Mouse (Mus musculus): Measurements from ENCODE around the gene Trpm7. TPM values are rescaled to one million over a fixed set of nuclear protein-coding genes. Genes with fewer than 3 reads are reported as not detected.
"Not testable (repeated sequence)": the region's sequence is repeated elsewhere in the genome, so short reads cannot be mapped to it uniquely, and the experiment has no call there.

Gene Trpm7
- polyA plus RNA-seq, 1 experiment from 2014 or later = 53.3 TPM

- no peak for TF ChIP-seq CTCF (IDR thresholded peaks at IDR 0.05)
- H3K27me3 ChIP-seq = no peaks in the 10 kb centered on the region
- POLR2A ChIA-PET = no interaction called here
- CTCF ChIA-PET = no interaction called here
- DNase-seq (ENCODE audit: low read depth, low spot score) = no peak
- no peak for ATAC-seq
- in situ Hi-C loops (cut with MboI; ENCODE audit: low pct_unique_long_range_greater_than_20kb) = no loop called here
Measured at GRCm38 (mm10) chr2:126885871-126886270, 9.8 kb upstream of the Trpm7 start.

DNA sequence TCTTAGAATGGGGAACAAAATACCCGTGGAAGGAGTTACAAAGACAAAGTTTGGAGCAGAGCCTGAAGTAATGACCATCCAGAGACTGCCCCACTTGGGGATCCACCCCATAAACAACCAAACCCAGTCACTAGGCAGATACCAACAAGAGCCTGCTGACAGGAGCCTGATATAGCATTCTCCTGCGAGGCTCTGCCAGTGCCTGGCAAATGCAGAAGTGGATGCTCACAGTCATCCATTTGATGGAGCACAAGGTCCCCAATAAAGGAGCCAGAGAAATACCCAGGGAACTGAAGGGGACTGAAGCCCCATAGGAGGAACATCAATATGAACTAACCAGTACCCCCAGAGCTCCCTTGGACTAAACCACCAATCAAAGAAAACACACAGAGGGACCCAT is 6.7 kb upstream of the Trpm7 start:
- in situ Hi-C loops (cut with MboI; ENCODE audit: low pct_unique_long_range_greater_than_20kb); CTCF ChIA-PET; POLR2A ChIA-PET: not testable (repeated sequence)

DNA sequence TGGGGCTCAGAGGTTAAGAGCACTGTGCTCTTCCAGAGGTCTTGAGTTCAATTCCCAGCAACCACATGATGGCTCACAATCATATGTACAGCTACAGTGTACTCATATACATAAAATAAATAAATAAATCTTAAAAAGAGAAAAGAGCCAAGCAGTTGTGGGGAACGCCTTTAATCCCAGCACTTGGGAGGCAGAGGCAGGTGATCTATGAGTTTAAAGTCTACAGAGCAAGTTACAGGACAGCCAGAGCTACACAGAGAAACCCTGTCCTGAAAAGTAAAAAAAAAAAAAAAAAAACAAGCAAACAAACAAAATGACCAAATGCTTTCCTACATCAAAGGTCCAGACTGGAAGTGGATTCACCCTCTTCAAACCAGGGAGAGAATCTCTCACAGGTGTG is 2.0 kb upstream of the Trpm7 start:
- in situ Hi-C loops (cut with MboI; ENCODE audit: low pct_unique_long_range_greater_than_20kb) = no loop called here
- CTCF ChIA-PET = no interaction called here
- DNase-seq (ENCODE audit: low read depth, low spot score) = no peak
- POLR2A ChIA-PET = no interaction called here
- no peak for ATAC-seq
- no peak for TF ChIP-seq CTCF (IDR thresholded peaks at IDR 0.05)
- no peaks in the 10 kb centered on the region for H3K27me3 ChIP-seq

More for the DNA sequence above, 6.7 kb upstream of the Trpm7 start:
- not testable (repeated sequence) for ATAC-seq; DNase-seq (ENCODE audit: low read depth, low spot score); H3K27me3 ChIP-seq

- in situ Hi-C loops (cut with MboI; ENCODE audit: low pct_unique_long_range_greater_than_20kb) = no loop called here
- TF ChIP-seq CTCF (IDR thresholded peaks at IDR 0.05) = no peak
- peak; percentile 63 for ATAC-seq
- no peaks in the 10 kb centered on the region for H3K27me3 ChIP-seq
- ChIA-PET POLR2A (no interaction called here), CTCF (interaction anchor here (1.1 to 1.7 kb wide), 4 partner anchors 9 to 122 kb away, joined by 3 to 5 read pairs (median 4); no protein-coding TSS in a partner anchor)
- DNase-seq (ENCODE audit: low read depth, low spot score) = no peak
Measured at GRCm38 (mm10) chr2:126875516-126875835, 554 bp downstream of the Trpm7 start.

GRCm38 (mm10) chr2:126874809-126875515 is 1.1 kb downstream of the Trpm7 start:
- CTCF ChIA-PET = interaction anchor here (1.1 to 1.7 kb wide), 5 partner anchors 9 to 123 kb away, joined by 3 to 5 read pairs (median 4); no protein-coding TSS in a partner anchor
- no peak for ATAC-seq

GRCm38 (mm10) chr2:126866301-126866700 is 9.7 kb downstream of the Trpm7 start:
- DNase-seq (ENCODE audit: low read depth, low spot score) = no peak
- TF ChIP-seq CTCF (IDR thresholded peaks at IDR 0.05) = no peak
- H3K27me3 ChIP-seq = no peaks in the 10 kb centered on the region
- ChIA-PET POLR2A (no interaction called here), CTCF (interaction anchor here (1.2 kb wide), 1 partner anchor 9 kb away, joined by 3 read pairs; no protein-coding TSS in a partner anchor)
- no peak for ATAC-seq
- in situ Hi-C loops (cut with MboI; ENCODE audit: low pct_unique_long_range_greater_than_20kb) = no loop called here

More at GRCm38 (mm10) chr2:126874809-126875515, 1.1 kb downstream of the Trpm7 start:
- no peaks in the 10 kb centered on the region for H3K27me3 ChIP-seq
- peak; percentile 54 for TF ChIP-seq CTCF (IDR thresholded peaks at IDR 0.05)
- POLR2A ChIA-PET = interaction anchor here (0.8 to 1.1 kb wide), 3 partner anchors 22 to 129 kb away, joined by 3 to 4 read pairs (median 3); no protein-coding TSS in a partner anchor
- in situ Hi-C loops (cut with MboI; ENCODE audit: low pct_unique_long_range_greater_than_20kb) = no loop called here
- DNase-seq (ENCODE audit: low read depth, low spot score) = no peak

- CTCF ChIA-PET = interaction anchor here (1.2 kb wide), 1 partner anchor 9 kb away, joined by 3 read pairs; no protein-coding TSS in a partner anchor
- no peak for TF ChIP-seq CTCF (IDR thresholded peaks at IDR 0.05)
- DNase-seq (ENCODE audit: low read depth, low spot score) (no peak), ATAC-seq (no peak)
- no peaks in the 10 kb centered on the region for H3K27me3 ChIP-seq
- in situ Hi-C loops (cut with MboI; ENCODE audit: low pct_unique_long_range_greater_than_20kb) = no loop called here
- POLR2A ChIA-PET = no interaction called here
Measured at GRCm38 (mm10) chr2:126865501-126866199, 10.4 kb downstream of the Trpm7 start.

DNA sequence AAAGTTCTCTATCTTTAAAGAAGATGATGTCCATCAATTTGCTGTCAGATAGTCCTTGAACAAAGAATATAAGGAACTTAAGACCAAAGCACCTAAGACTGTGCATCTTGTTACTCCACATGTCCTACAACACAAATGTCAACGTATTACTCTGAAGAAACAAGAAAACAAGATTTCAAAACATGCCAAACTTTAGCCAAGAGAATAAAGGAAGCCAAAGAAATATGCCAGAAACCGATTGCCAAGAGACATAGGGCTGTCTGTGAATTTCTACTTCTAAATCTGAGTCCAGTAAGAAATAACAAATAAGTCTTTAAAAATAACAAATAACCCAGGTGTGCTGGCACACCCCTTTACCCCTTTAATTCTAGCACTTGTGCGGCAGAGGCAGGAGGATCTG is 11.0 kb downstream of the Trpm7 start:
- TF ChIP-seq CTCF (IDR thresholded peaks at IDR 0.05) = no peak
- no peaks in the 10 kb centered on the region for H3K27me3 ChIP-seq
- ATAC-seq (no peak), DNase-seq (ENCODE audit: low read depth, low spot score) (no peak)
- POLR2A ChIA-PET = no interaction called here
- in situ Hi-C loops (cut with MboI; ENCODE audit: low pct_unique_long_range_greater_than_20kb) = no loop called here
- CTCF ChIA-PET = no interaction called here

- ATAC-seq = no peak
- in situ Hi-C loops (cut with MboI; ENCODE audit: low pct_unique_long_range_greater_than_20kb) = loop anchor here (25.0 kb wide), 1 partner anchor 168 kb away; the partner anchor contains the start of gene Ap4e1
- ChIA-PET POLR2A (no interaction called here), CTCF (interaction anchor here (0.9 kb wide), 1 partner anchor 13 kb away, joined by 3 read pairs; no protein-coding TSS in a partner anchor)
- DNase-seq (ENCODE audit: low read depth, low spot score) = no peak
- peak; percentile 20 for TF ChIP-seq CTCF (IDR thresholded peaks at IDR 0.05)
- H3K27me3 ChIP-seq = no peaks in the 10 kb centered on the region
Measured at GRCm38 (mm10) chr2:126844751-126845150, 31.3 kb downstream of the Trpm7 start.

DNA sequence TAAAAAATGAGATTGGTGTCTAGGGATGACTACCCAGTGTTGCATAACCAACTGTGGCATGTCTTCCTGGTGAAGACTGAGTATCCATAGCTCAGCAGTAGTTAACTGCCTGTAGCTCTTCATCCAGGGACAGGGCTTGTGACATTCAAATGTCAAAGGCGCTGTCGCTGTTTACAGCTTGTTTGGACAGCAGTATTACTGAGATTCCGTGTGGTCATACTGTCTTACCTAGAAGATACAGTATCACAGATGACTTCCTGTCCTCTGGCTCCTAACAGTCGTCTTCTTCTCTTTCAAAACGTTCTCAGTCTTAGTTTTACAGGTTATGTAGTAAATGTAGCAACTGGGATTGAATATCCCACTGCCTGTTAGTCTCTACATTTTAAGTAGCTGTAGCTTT is 37.2 kb downstream of the Trpm7 start:
- no peaks in the 10 kb centered on the region for H3K27me3 ChIP-seq
- ATAC-seq (no peak), DNase-seq (ENCODE audit: low read depth, low spot score) (no peak)
- ChIA-PET POLR2A (no interaction called here), CTCF (interaction anchor here (1.1 kb wide), 1 partner anchor 12 kb away, joined by 4 read pairs; no protein-coding TSS in a partner anchor)
- no peak for TF ChIP-seq CTCF (IDR thresholded peaks at IDR 0.05)
- in situ Hi-C loops (cut with MboI; ENCODE audit: low pct_unique_long_range_greater_than_20kb) = loop anchor here (25.0 kb wide), 1 partner anchor 173 kb away; the partner anchor contains the start of gene Ap4e1

DNA sequence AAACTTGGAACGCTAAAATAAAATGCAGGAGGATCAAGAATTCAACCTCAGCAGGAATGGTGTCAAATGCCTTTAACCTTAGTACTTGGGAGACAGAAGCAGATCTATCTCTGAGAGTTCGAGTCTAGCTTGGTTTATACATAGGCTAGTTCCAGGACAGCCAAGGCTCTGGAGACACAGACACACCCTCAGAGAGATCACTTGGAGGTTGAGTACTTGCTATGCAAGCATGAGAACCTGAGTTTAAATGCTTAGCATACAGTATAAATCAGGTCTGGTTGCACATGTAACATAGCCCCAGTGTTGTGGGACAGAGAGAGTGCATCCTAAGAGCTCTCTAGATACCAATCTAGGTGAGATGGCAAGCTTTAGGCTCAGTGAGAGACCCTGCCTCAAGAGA is 58.6 kb downstream of the Trpm7 start:
- TF ChIP-seq CTCF (IDR thresholded peaks at IDR 0.05) = no peak
- H3K27me3 ChIP-seq = no peaks in the 10 kb centered on the region
- in situ Hi-C loops (cut with MboI; ENCODE audit: low pct_unique_long_range_greater_than_20kb) = no loop called here
- ChIA-PET POLR2A (no interaction called here), CTCF (interaction anchor here (1.7 kb wide), 1 partner anchor 13 kb away, joined by 4 read pairs; no protein-coding TSS in a partner anchor)
- ATAC-seq = no peak
- DNase-seq (ENCODE audit: low read depth, low spot score) = no peak

Measured in Patski (cell line).